Mouse (Mus musculus) heart, embryonic 16.5 days (tissue): ENCODE measurements around the gene Carhsp1. TPM values are rescaled to one million over a fixed set of nuclear protein-coding genes. Genes with fewer than 3 reads are reported as not detected.

Source experiments
- ATAC-seq: fragments of 200-750 bp; cut with Nextera tagmentation; replicated peaks from 2 replicates; pipeline ENCODE4 v1.8.0; 2017; ENCODE audit warnings: moderate number of reproducible peaks; ENCODE audit not compliant: insufficient read depth, low FRiP score; ENCODE audit errors: extremely low read depth
- H3K27ac ChIP-seq: fragments of 300-500 bp; sonication (generic); 2 replicates; pipeline ENCODE4 v1.5.1; 2014; ENCODE audit warnings: mild to moderate bottlenecking, low read length, control low read depth, moderate library complexity
- H3K27me3 ChIP-seq: fragments of 300-500 bp; sonication (generic); 2 replicates; pipeline ENCODE4 v1.6.1; 2014; ENCODE audit warnings: low read length, mixed read lengths; ENCODE audit not compliant: control insufficient read depth, insufficient read depth
- H3K36me3 ChIP-seq: fragments of 300-500 bp; sonication (generic); 2 replicates; pipeline ENCODE4 v1.6.1; 2014; ENCODE audit not compliant: control insufficient read depth, insufficient read depth
- H3K4me1 ChIP-seq: fragments of 300-500 bp; sonication (generic); 2 replicates; pipeline ENCODE4 v1.6.1; 2014; ENCODE audit warnings: low read length, mixed read lengths; ENCODE audit not compliant: control insufficient read depth, insufficient read depth
- H3K4me2 ChIP-seq: fragments of 300-500 bp; sonication (generic); 2 replicates; pipeline ENCODE4 v1.6.1; 2014; ENCODE audit warnings: low read depth, mild to moderate bottlenecking, control low read depth, low read length
- H3K4me3 ChIP-seq: fragments of 300-500 bp; sonication (generic); 2 replicates; pipeline ENCODE4 v1.5.1; 2014; ENCODE audit warnings: mild to moderate bottlenecking, control low read depth, low read length
- H3K9ac ChIP-seq: fragments of 300-500 bp; sonication (generic); 2 replicates; pipeline ENCODE4 v1.6.1; 2014; ENCODE audit warnings: low read length, control low read depth
- H3K9me3 ChIP-seq: fragments of 300-500 bp; sonication (generic); replicated peaks from 2 replicates; pipeline ENCODE4 v1.6.1; 2016; ENCODE audit warnings: low read length; ENCODE audit not compliant: control insufficient read depth
- WGBS: fragments of 180-500 bp; shearing (Covaris S2); extraction: QIAGEN DNeasy Blood & Tissue Kit; methylation state at CpG from one replicate; pipeline ENCODE4 v1.1.7; 2014; 5-methylcytosine and 5-hydroxymethylcytosine counted together
- polyA plus RNA-seq: library from polyadenylated mRNA; unstranded; fragments of >200 nt; fragmentation: Nextera tagmentation; extraction: Ambion mirVana; gene quantifications from 2 replicates; pipeline ENCODE4 v1.2.1, GENCODE M21; 2015

Carhsp1 gene
- polyA plus RNA-seq, 1 experiment from 2014 or later: 75.4 TPM

- ATAC-seq: no peak
- Histone ChIP-seq H3K36me3 (peaks cover 51% of the 10 kb centered on the region), H3K27ac (no peak overlapping the region), H3K4me2 (no peak overlapping the region), H3K9me3 (no peaks in the 10 kb centered on the region), H3K9ac (no peak overlapping the region), H3K4me1 (peaks cover 5% of the 10 kb centered on the region), H3K27me3 (no peaks in the 10 kb centered on the region), H3K4me3 (no peak overlapping the region)
- WGBS: 89% methylated on average over 7 of the region's 7 CpGs
These were observed 19.3 kb upstream of the Carhsp1 start for GRCm38 (mm10) chr16:8691206-8691605.

- Histone ChIP-seq H3K36me3 (peaks cover 47% of the 10 kb centered on the region), H3K9ac (no peak overlapping the region), H3K27me3 (no peaks in the 10 kb centered on the region), H3K4me1 (peaks cover 5% of the 10 kb centered on the region), H3K4me3 (no peak overlapping the region), H3K9me3 (no peaks in the 10 kb centered on the region), H3K4me2 (no peak overlapping the region), H3K27ac (no peak overlapping the region)
- no peak for ATAC-seq
- whole genome bisulfite sequencing: 87% methylated on average over 11 of the region's 11 CpGs
These were observed 18.2 kb upstream of the Carhsp1 start for GRCm38 (mm10) chr16:8689979-8690656.

DNA sequence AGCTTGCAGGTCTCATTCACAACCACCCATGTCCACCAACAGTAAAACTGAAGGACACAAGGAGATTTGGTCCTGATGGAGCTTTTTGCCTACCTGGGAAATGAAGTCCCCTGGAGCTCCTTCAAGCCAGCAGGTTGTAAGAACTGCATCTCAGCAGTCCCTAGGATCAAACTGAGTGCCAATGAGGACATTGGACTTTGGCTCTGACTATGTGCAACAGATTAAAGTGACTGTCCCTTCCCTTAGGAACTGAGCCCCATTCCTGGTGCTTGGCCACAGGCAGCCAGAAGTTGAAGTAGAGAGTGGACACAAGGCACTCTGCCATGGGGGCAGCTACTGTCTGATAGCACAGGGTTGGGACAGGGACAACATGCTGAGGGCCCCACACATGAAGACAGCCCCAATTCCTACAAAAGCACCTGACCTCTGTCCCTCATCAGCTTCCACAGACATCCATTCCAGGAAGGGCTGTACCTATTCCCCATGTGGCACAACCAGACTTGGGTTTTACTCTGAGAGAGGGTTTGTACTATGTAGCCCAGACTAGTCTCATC is 15.7 kb upstream of the Carhsp1 start:
- H3K9me3 ChIP-seq: no peaks in the 10 kb centered on the region
- no peak for ATAC-seq
- no peaks in the 10 kb centered on the region for H3K27me3 ChIP-seq
- peaks cover 25% of the 10 kb centered on the region for H3K36me3 ChIP-seq
- H3K4me3 ChIP-seq: no peak overlapping the region
- peaks cover 5% of the 10 kb centered on the region for H3K4me1 ChIP-seq
- H3K27ac ChIP-seq: no peak overlapping the region
- H3K9ac ChIP-seq: no peak overlapping the region
- H3K4me2 ChIP-seq: no peak overlapping the region

- WGBS: 45% methylated on average over 11 of the region's 11 CpGs
- Histone ChIP-seq H3K27me3 (no peaks in the 10 kb centered on the region), H3K4me1 (peaks cover 5% of the 10 kb centered on the region), H3K27ac (no peak overlapping the region), H3K4me2 (no peak overlapping the region), H3K9me3 (no peaks in the 10 kb centered on the region), H3K36me3 (peaks cover 19% of the 10 kb centered on the region), H3K4me3 (no peak overlapping the region), H3K9ac (0 out of 2 replicates have a peak overlapping the region, but pooled peaks have one; percentile 8)
- ATAC-seq: peak; percentile 30
These were observed 15.0 kb upstream of the Carhsp1 start for GRCm38 (mm10) chr16:8686871-8687535.

DNA sequence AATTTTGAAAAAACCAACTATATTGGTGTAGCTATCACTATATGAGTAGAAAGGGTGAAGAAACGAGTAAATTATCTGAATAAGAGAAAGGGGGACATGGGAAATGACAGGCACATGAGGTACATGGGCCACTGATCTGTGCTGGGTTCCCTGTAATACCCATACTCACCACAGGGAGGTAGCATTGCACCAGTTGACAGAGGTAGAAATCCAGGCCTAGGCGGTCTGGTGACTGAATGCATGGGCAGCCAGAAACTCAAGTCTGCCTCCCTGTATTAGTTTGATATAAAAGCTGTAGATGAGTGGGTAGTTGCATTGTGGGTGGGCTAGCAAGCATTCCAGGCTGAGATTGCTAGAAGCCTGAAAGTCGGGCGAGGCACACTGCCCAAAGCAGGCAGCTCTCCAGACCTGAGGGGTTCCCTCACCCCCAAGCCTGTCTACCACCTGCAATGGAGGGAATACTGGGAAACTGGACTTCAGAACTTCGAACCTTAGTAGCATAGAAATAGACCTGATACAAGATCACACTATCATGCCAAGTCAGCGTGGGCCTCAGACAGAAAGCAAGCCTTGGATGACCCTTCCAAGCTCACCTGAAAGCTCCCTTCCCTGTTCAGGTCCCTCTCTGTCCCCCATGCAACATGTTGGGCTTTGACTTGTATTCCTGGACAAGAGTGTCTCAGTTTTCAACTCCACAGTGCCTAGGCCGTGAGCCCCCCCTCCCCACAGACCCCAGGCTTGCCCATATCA is 14.3 kb upstream of the Carhsp1 start:
- Histone ChIP-seq H3K27me3 (no peaks in the 10 kb centered on the region), H3K4me3 (no peak overlapping the region), H3K36me3 (peaks cover 12% of the 10 kb centered on the region), H3K9me3 (no peaks in the 10 kb centered on the region), H3K27ac (no peak overlapping the region), H3K4me2 (no peak overlapping the region), H3K4me1 (peaks cover 5% of the 10 kb centered on the region), H3K9ac (no peak overlapping the region)
- ATAC-seq: 0 out of 2 replicates have a peak, but pooled peaks have one; percentile 16
- 57% methylated on average over 7 of the region's 7 CpGs for WGBS

DNA sequence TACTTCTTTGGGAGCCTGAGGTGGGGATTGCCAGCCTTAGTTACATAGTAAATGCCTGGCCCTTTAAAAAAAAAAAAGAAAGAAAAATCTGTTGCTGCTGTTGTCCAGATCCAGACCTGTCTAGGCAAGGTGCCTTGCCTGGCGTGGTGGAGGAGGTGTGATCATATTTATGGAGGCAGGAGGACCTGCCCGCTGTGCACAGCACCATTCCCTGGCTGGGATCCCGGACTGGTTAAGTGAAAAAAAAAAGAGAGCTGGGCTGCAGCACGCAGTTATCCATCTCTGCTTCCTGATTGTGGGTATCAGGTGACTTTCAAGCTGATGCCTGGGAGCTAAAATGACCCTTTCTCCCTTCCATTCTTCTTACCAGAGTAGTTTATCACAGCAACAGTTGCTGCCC is 13.1 kb upstream of the Carhsp1 start:
- Histone ChIP-seq H3K27ac (no peak overlapping the region), H3K4me1 (peaks cover 5% of the 10 kb centered on the region), H3K27me3 (no peaks in the 10 kb centered on the region), H3K4me2 (no peak overlapping the region), H3K36me3 (peaks cover 5% of the 10 kb centered on the region), H3K9me3 (no peaks in the 10 kb centered on the region), H3K9ac (no peak overlapping the region), H3K4me3 (no peak overlapping the region)
- no peak for ATAC-seq
- WGBS: 31% methylated on average over 4 of the region's 4 CpGs

DNA sequence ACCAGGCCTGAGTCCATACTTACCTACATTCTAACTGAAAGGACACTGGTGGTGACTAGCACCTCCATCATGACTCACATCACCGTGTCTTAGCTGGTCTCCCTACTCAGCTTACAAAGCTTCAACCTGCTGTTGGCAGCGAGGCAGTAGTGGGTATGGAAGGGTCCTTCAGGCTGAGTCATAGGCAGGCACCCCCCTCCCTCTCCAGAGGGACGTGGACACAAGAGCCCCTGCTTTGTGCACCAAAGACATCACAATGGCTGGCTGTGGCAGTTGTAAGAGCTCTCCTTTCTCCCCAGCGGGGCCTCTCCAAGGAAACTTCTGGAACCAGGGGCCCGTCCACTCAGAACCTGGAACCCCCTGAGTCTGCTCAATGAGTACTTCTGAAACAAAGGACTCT is 8.5 kb upstream of the Carhsp1 start, which contains the start of gene Gm5767:
Gm5767 (plus strand) TSS at position 301 of the 400 bp plus-strand sequence.
- WGBS: 79% methylated on average over 5 of the region's 5 CpGs
- H3K27me3 ChIP-seq: no peaks in the 10 kb centered on the region
- no peaks in the 10 kb centered on the region for H3K4me1 ChIP-seq
- H3K9ac ChIP-seq: no peak within 1 kb of the TSS
- H3K36me3 ChIP-seq: no peaks in the 10 kb centered on the region
- H3K4me2 ChIP-seq: no peak within 1 kb of the TSS
- H3K4me3 ChIP-seq: no peak within 1 kb of the TSS
- H3K27ac ChIP-seq: no peak within 1 kb of the TSS
- H3K9me3 ChIP-seq: no peaks in the 10 kb centered on the region
- ATAC-seq: no peak

GRCm38 (mm10) chr16:8679780-8680179 is 7.8 kb upstream of the Carhsp1 start:
- H3K4me2 ChIP-seq: no peak overlapping the region
- 68% methylated on average over 3 of the region's 3 CpGs for WGBS
- no peaks in the 10 kb centered on the region for H3K4me1 ChIP-seq

More at GRCm38 (mm10) chr16:8679780-8680179, 7.8 kb upstream of the Carhsp1 start:
- Histone ChIP-seq H3K36me3 (no peaks in the 10 kb centered on the region), H3K27ac (no peak overlapping the region), H3K9ac (no peak overlapping the region), H3K4me3 (no peak overlapping the region), H3K27me3 (no peaks in the 10 kb centered on the region), H3K9me3 (no peaks in the 10 kb centered on the region)
- no peak for ATAC-seq
